7 mouse cellular contexts compared by ENCODE assay signal in genomic region chr10:23787062-23787821, GRCm38 (mm10). TPM values are rescaled to one million over a fixed set of nuclear protein-coding genes. Genes with fewer than 3 reads are reported as not detected.
DNase-seq lines count a peak whose midpoint lies in the region; ATAC-seq lines count a peak whose summit lies in the region.

Gene Rps12 (minus strand): TSS chr10:23787275.

- intact Hi-C loops in left cerebral cortex, postnatal 36 days (cut with DNase I) = loop anchor here (10.0 kb wide), 1 partner anchor 1062 kb away; no protein-coding TSS in a partner anchor

- H3K4me2 ChIP-seq in intestine, embryonic 16.5 days (ENCODE audit: low read depth, low read length) = peak within 1 kb of the TSS; percentile 81
- peak within 1 kb of the TSS; percentile 87 for H3K4me2 ChIP-seq in midbrain, embryonic 11.5 days

- H3K36me3 ChIP-seq in intestine, embryonic 16.5 days (ENCODE audit: control insufficient read depth, insufficient read depth, low read length) = peaks cover 16% of the 10 kb centered on the region; the same call in 1 of the 2 replicates
- H3K36me3 ChIP-seq in midbrain, embryonic 11.5 days (ENCODE audit: control insufficient read depth, insufficient read depth, low read length) = peaks cover 5% of the 10 kb centered on the region; the same call in 1 of the 2 replicates

- no peaks in the 10 kb centered on the region for H3K9me3 ChIP-seq in intestine, embryonic 16.5 days (ENCODE audit: control insufficient read depth, low read length)
- no peaks in the 10 kb centered on the region for H3K9me3 ChIP-seq in midbrain, embryonic 11.5 days (ENCODE audit: control insufficient read depth, low read length)

- peak; percentile 96 for ATAC-seq in intestine, embryonic 16.5 days
- peak; percentile 98 for ATAC-seq in midbrain, embryonic 11.5 days (ENCODE audit: low FRiP score)

- no peaks in the 10 kb centered on the region for H3K27me3 ChIP-seq in intestine, embryonic 16.5 days (replicated peaks; ENCODE audit: control insufficient read depth, insufficient read depth, low read length)
- H3K27me3 ChIP-seq in midbrain, embryonic 11.5 days (ENCODE audit: control insufficient read depth, insufficient read depth, low read length) = no peaks in the 10 kb centered on the region

- peak within 1 kb of the TSS; percentile 86 for H3K27ac ChIP-seq in intestine, embryonic 16.5 days (ENCODE audit: low read length)
- peak within 1 kb of the TSS; percentile 62 for H3K27ac ChIP-seq in midbrain, embryonic 11.5 days (ENCODE audit: low read depth, low read length)

- peak within 1 kb of the TSS; percentile 92 for H3K9ac ChIP-seq in intestine, embryonic 16.5 days (ENCODE audit: low read depth, low read length)
- peak within 1 kb of the TSS; percentile 91 for H3K9ac ChIP-seq in midbrain, embryonic 11.5 days (ENCODE audit: low read length)

- WGBS in intestine, embryonic 16.5 days = under 1% methylated on average over 51 of the region's 51 CpGs
- WGBS in midbrain, embryonic 11.5 days = under 1% methylated on average over 51 of the region's 51 CpGs

- H3K4me1 ChIP-seq in intestine, embryonic 16.5 days (ENCODE audit: control insufficient read depth, insufficient read depth, low read length) = peaks cover 10% of the 10 kb centered on the region; the same call in 1 of the 2 replicates
- peaks cover 12% of the 10 kb centered on the region for H3K4me1 ChIP-seq in midbrain, embryonic 11.5 days (ENCODE audit: control insufficient read depth, insufficient read depth, low read length)

- DNase-seq in adrenal gland, adult 8-10 months = peak; percentile 98
- DNase-seq in embryo, embryonic 9.5 days (ENCODE audit: extremely low spot score) = peak; percentile 98
- peak; percentile 92 to 98 for DNase-seq in gastrocnemius, postnatal 4 days (ENCODE audit: low spot score in 2 of 2)
- DNase-seq in left cerebral cortex, postnatal 36 days (ENCODE audit: low spot score in 2 of 2) = peak; percentile 99 to 100
- peak; percentile 100 for DNase-seq in midbrain, embryonic 11.5 days (ENCODE audit: low spot score, missing footprints)
- DNase-seq in skeletal muscle tissue, adult 2 months (ENCODE audit: low read depth, low spot score) = peak; percentile 99

- H3K4me3 ChIP-seq in intestine, embryonic 16.5 days (ENCODE audit: low read length) = peak within 1 kb of the TSS; percentile 85
- H3K4me3 ChIP-seq in midbrain, embryonic 11.5 days (ENCODE audit: low read depth, low read length) = peak within 1 kb of the TSS; percentile 66

RNA-seq across cellular contexts. Expression of gene Rps12, which starts in this region (rescaled TPM):
- total RNA-seq in adrenal gland, adult 8-10 months (2022) = 100 to 1,000 TPM; 283 to 619 (median 405) TPM
- total RNA-seq in gastrocnemius, postnatal 4 days (2021) = 100 to 1,000 TPM; 472 to 555 TPM
- 161 and 175 TPM in 2 replicates for polyA plus RNA-seq in intestine, embryonic 16.5 days (2015; fragmentation: Nextera tagmentation; extraction: Ambion mirVana)
- 100 to 1,000 TPM; 152 to 199 TPM for total RNA-seq in left cerebral cortex, postnatal 36 days (2021)
- polyA plus RNA-seq in midbrain, embryonic 11.5 days (2014; fragmentation: Nextera tagmentation; extraction: Ambion mirVana) = 118 and 132 TPM in 2 replicates

Comparison
In these comparisons a context has a peak if more than half of its experiments do, and no peak if none do; other contexts are left out.
1. Peak in every context shown above with its lines: DNase-seq, ATAC-seq, H3K4me3 ChIP-seq and H3K27ac ChIP-seq.